9 mouse cellular contexts compared by ENCODE assay signal in the genomic region with DNA sequence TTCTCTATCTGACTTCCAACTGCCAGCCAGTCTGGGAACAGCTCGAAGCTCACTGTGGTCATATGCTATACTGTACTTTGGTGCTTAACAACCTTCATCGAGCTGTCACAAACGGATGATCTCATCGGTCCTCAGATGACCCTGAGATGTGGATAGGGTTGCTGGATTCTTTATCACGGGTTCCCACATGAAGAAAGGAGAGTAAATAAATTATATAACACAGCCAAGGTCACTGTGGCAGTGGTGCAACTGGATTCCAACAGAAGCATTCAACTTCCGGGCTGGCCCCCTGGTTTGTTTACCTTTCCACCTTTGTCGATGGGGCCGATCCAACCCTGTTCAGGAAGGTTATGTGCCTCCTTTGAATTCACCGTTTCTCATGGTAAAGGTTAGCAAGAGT.
A peak's percentile ranks its signal among the peaks of the same experiment; 100 is the strongest.
DNase-seq lines count a peak whose midpoint lies in the region; ATAC-seq lines count a peak whose summit lies in the region.
"Had no signal": no experiment of that assay in that cellular context is flagged by ENCODE, and none has a peak within 500 bp of the region (broad histone marks: within the 10 kb centered on the region; RNA-seq: fewer than 3 reads in every experiment).

No protein-coding gene starts in this region.

- H3K36me3 ChIP-seq in liver, embryonic 11.5 days (ENCODE audit: control insufficient read depth, insufficient read depth, low read length), result no peaks in the 10 kb centered on the region
- no peaks in the 10 kb centered on the region for H3K36me3 ChIP-seq in hindbrain, embryonic 13.5 days

- no peaks in the 10 kb centered on the region for H3K27me3 ChIP-seq in liver, embryonic 11.5 days (replicated peaks; ENCODE audit: control insufficient read depth, insufficient read depth, low read length)
- H3K27me3 ChIP-seq in hindbrain, embryonic 13.5 days, result no peaks in the 10 kb centered on the region

- intact Hi-C loops in heart, postnatal 14 days (cut with DNase I), result no loop called here
- intact Hi-C loops in left cerebral cortex, postnatal 4 days (cut with DNase I), result loop anchor here (10.0 kb wide), 2 partner anchors 199 to 309 kb away; partner anchors contain the start of gene Sgk1

- H3K9me3 ChIP-seq in liver, embryonic 11.5 days (ENCODE audit: control insufficient read depth, low read length), result no peaks in the 10 kb centered on the region
- H3K9me3 ChIP-seq in hindbrain, embryonic 13.5 days, result no peaks in the 10 kb centered on the region

- no peak overlapping the region for H3K4me3 ChIP-seq in liver, embryonic 11.5 days (ENCODE audit: low read depth, low read length)
- H3K4me3 ChIP-seq in hindbrain, embryonic 13.5 days, result no peak overlapping the region

- peaks cover 20% of the 10 kb centered on the region for H3K4me1 ChIP-seq in liver, embryonic 11.5 days (replicated peaks; ENCODE audit: control insufficient read depth, insufficient read depth, low read length)
- peaks cover 5% of the 10 kb centered on the region; the same call in 1 of the 2 replicates for H3K4me1 ChIP-seq in hindbrain, embryonic 13.5 days (replicated peaks)

- peak; percentile 22 for DNase-seq in thymus, postnatal 25 days
- DNase-seq in thymus, postnatal 0 days (ENCODE audit: low spot score), result no peak
- DNase-seq in heart, postnatal 14 days, result peak; percentile 17 to 35
- no peak for DNase-seq in liver, embryonic 11.5 days (ENCODE audit: low spot score)
- DNase-seq in yolk sac, embryonic 10.5 days (ENCODE audit: low spot score), result peak; percentile 27
- DNase-seq in left cerebral cortex, postnatal 4 days, result no peak

- 57% methylated on average over 9 of the region's 9 CpGs for WGBS in liver, embryonic 11.5 days
- 68% methylated on average over 9 of the region's 9 CpGs for WGBS in hindbrain, embryonic 13.5 days

- H3K4me2 ChIP-seq in liver, embryonic 11.5 days, result no peak overlapping the region
- H3K4me2 ChIP-seq in hindbrain, embryonic 13.5 days, result no peak overlapping the region

- H3K27ac ChIP-seq in liver, embryonic 11.5 days (ENCODE audit: low read depth, low read length), result no peak overlapping the region
- no peak overlapping the region for H3K27ac ChIP-seq in hindbrain, embryonic 13.5 days

- no peak overlapping the region for H3K9ac ChIP-seq in liver, embryonic 11.5 days (ENCODE audit: low read depth, low read length)
- H3K9ac ChIP-seq in hindbrain, embryonic 13.5 days, result no peak overlapping the region

- ATAC-seq in liver, embryonic 11.5 days (replicated peaks; ENCODE audit: low FRiP score), result peak; percentile 75
- ATAC-seq in activated CD4-positive, CD25-positive, alpha-beta regulatory T cell, adult 4 months, result no peak
- no peak for ATAC-seq in hindbrain, embryonic 13.5 days (ENCODE audit: low FRiP score)
- ATAC-seq: midbrain, embryonic 16.5 days had no signal

Comparison
In these comparisons a context has a peak if more than half of its experiments do, and no peak if none do; other contexts are left out.
1. DNase-seq: peak in thymus, postnatal 25 days (single experiment), heart, postnatal 14 days (2 of 2) and yolk sac, embryonic 10.5 days (single experiment); none in thymus, postnatal 0 days (single experiment), liver, embryonic 11.5 days (single experiment) and left cerebral cortex, postnatal 4 days (single experiment).